Mouse (Mus musculus) activated CD4-positive, CD25-positive, alpha-beta regulatory T cell, adult 4 months (primary cell): Measurements from ENCODE around the gene Ddx42. TPM values are rescaled to one million over a fixed set of nuclear protein-coding genes. Genes with fewer than 3 reads are reported as not detected.
"Not testable (repeated sequence)": the region's sequence is repeated elsewhere in the genome, so short reads cannot be mapped to it uniquely, and the experiment has no call there.

ENCODE experiments used
- ATAC-seq: one replicate; pipeline ENCODE4 v1.8.0; 2017
- polyA plus RNA-seq, 2 experiments: library from polyadenylated mRNA; unstranded; fragments of 100-300 nt; shearing (Covaris generic); gene quantifications; one replicate each; pipeline ENCODE4 v1.2.1; 2017

The Ddx42 gene
- 10 to 100 TPM; 59.1 to 71.5 TPM for polyA plus RNA-seq

- ATAC-seq, result peak; percentile 55
These were observed at the start of gene Ddx42 for GRCm38 (mm10) chr11:106216730-106217490. TSS of gene Ddx42 (plus strand) at chr11:106216926.

GRCm38 (mm10) chr11:106167435-106167834 is 49.3 kb upstream of the Ddx42 start:
- peak; percentile 94 for ATAC-seq

GRCm38 (mm10) chr11:106170807-106171206 is 45.9 kb upstream of the Ddx42 start:
- ATAC-seq, result peak; percentile 30

- no peak for ATAC-seq
These were observed 43.5 kb upstream of the Ddx42 start for GRCm38 (mm10) chr11:106173228-106173627.

GRCm38 (mm10) chr11:106174372-106174771 is 42.4 kb upstream of the Ddx42 start:
- no peak for ATAC-seq

GRCm38 (mm10) chr11:106175081-106175480 is 41.6 kb upstream of the Ddx42 start:
- ATAC-seq, result no peak

GRCm38 (mm10) chr11:106176372-106176771 is 40.4 kb upstream of the Ddx42 start:
- ATAC-seq, result no peak

- ATAC-seq, result no peak
These were observed 38.5 kb upstream of the Ddx42 start for GRCm38 (mm10) chr11:106178036-106178782.

- ATAC-seq, result no peak
These were observed 36.8 kb upstream of the Ddx42 start for GRCm38 (mm10) chr11:106179711-106180448.

GRCm38 (mm10) chr11:106180449-106180801 is 36.3 kb upstream of the Ddx42 start:
- no peak for ATAC-seq

- ATAC-seq, result no peak
These were observed 29.4 kb upstream of the Ddx42 start for GRCm38 (mm10) chr11:106187326-106187725.

- no peak for ATAC-seq
These were observed 25.0 kb upstream of the Ddx42 start for GRCm38 (mm10) chr11:106191716-106192115.

- ATAC-seq, result no peak
These were observed 24.5 kb upstream of the Ddx42 start for GRCm38 (mm10) chr11:106192241-106192640.

GRCm38 (mm10) chr11:106192657-106193370 is 23.9 kb upstream of the Ddx42 start:
- ATAC-seq, result peak; percentile 13

- ATAC-seq, result peak; percentile 90
These were observed 23.2 kb upstream of the Ddx42 start for GRCm38 (mm10) chr11:106193371-106194154.

GRCm38 (mm10) chr11:106194155-106194541 is 22.6 kb upstream of the Ddx42 start:
- no peak for ATAC-seq

GRCm38 (mm10) chr11:106194891-106195290 is 21.8 kb upstream of the Ddx42 start:
- no peak for ATAC-seq

- ATAC-seq, result no peak
These were observed 21.4 kb upstream of the Ddx42 start for GRCm38 (mm10) chr11:106195341-106195740.

GRCm38 (mm10) chr11:106198277-106198676 is 18.4 kb upstream of the Ddx42 start:
- no peak for ATAC-seq

- not testable (repeated sequence) for ATAC-seq
These were observed 16.7 kb upstream of the Ddx42 start for GRCm38 (mm10) chr11:106199997-106200396.

- peak; percentile 62 for ATAC-seq
These were observed 16.0 kb upstream of the Ddx42 start for GRCm38 (mm10) chr11:106200756-106201155.
